Mouse (Mus musculus) induced T-regulatory cell, adult 2 months (primary cell): Measurements from ENCODE around the gene Faf1.
A peak's percentile ranks its signal among the peaks of the same experiment; 100 is the strongest.

Experiments used
- DNase-seq: peaks from one replicate; pipeline ENCODE4 v3.0.0-alpha.2; 2012; ENCODE audit warnings: low read depth

Gene Faf1

GRCm38 (mm10) chr4:109676218-109677215 lies at the start of gene Faf1:
Gene Faf1 (plus strand): TSS chr4:109676588.
- DNase-seq: peak; percentile 97

GRCm38 (mm10) chr4:109630215-109630614 lies 46.2 kb upstream of the Faf1 start:
- no peak for DNase-seq

GRCm38 (mm10) chr4:109631029-109631428 lies 45.4 kb upstream of the Faf1 start:
- DNase-seq: no peak

GRCm38 (mm10) chr4:109634971-109635370 lies 41.4 kb upstream of the Faf1 start:
- peak; percentile 37 for DNase-seq

GRCm38 (mm10) chr4:109639356-109639755 lies 37.0 kb upstream of the Faf1 start:
- no peak for DNase-seq

- no peak for DNase-seq
Observed at GRCm38 (mm10) chr4:109640141-109640540, 36.2 kb upstream of the Faf1 start.

- no peak for DNase-seq
Observed at GRCm38 (mm10) chr4:109641451-109641850, 34.9 kb upstream of the Faf1 start.

- DNase-seq: no peak
Observed at GRCm38 (mm10) chr4:109647281-109647680, 29.1 kb upstream of the Faf1 start.

GRCm38 (mm10) chr4:109649331-109649730 lies 27.1 kb upstream of the Faf1 start:
- no peak for DNase-seq

- no peak for DNase-seq
Observed at GRCm38 (mm10) chr4:109653251-109653650, 23.1 kb upstream of the Faf1 start.

- no peak for DNase-seq
Observed at GRCm38 (mm10) chr4:109654701-109655100, 21.7 kb upstream of the Faf1 start.

GRCm38 (mm10) chr4:109655738-109656137 lies 20.6 kb upstream of the Faf1 start:
- DNase-seq: no peak

- DNase-seq: no peak
Observed at GRCm38 (mm10) chr4:109656301-109656700, 20.1 kb upstream of the Faf1 start.

- peak; percentile 60 for DNase-seq
Observed at GRCm38 (mm10) chr4:109657021-109657850, 19.2 kb upstream of the Faf1 start.

GRCm38 (mm10) chr4:109657851-109658500 lies 18.4 kb upstream of the Faf1 start:
- DNase-seq: peak; percentile 72

GRCm38 (mm10) chr4:109658826-109659225 lies 17.6 kb upstream of the Faf1 start:
- DNase-seq: peak; percentile 52

GRCm38 (mm10) chr4:109659571-109659970 lies 16.8 kb upstream of the Faf1 start:
- no peak for DNase-seq

- no peak for DNase-seq
Observed at GRCm38 (mm10) chr4:109660568-109660967, 15.8 kb upstream of the Faf1 start.

GRCm38 (mm10) chr4:109661183-109661582 lies 15.2 kb upstream of the Faf1 start:
- DNase-seq: no peak

GRCm38 (mm10) chr4:109662271-109662670 lies 14.1 kb upstream of the Faf1 start:
- no peak for DNase-seq

- no peak for DNase-seq
Observed at GRCm38 (mm10) chr4:109664091-109664490, 12.3 kb upstream of the Faf1 start.
